Mouse (Mus musculus): ENCODE measurements around the gene Ush2a.

GRCm38 (mm10) chr1:188527451-188527850 lies 265.6 kb downstream of the Ush2a start:
- TF ChIP-seq POLR2A (IDR thresholded peaks at IDR 0.05; ENCODE audit: insufficient read length, low read depth), result no peak
- no peak for TF ChIP-seq MAX (IDR thresholded peaks at IDR 0.05; ENCODE audit: low read depth)
- TF ChIP-seq USF1 (IDR thresholded peaks at IDR 0.05; ENCODE audit: low read depth), result no peak
- no peak for TF ChIP-seq SRF (IDR thresholded peaks at IDR 0.05; ENCODE audit: control insufficient read depth, insufficient read length, low read depth)
- no peak for TF ChIP-seq TCF12 (IDR thresholded peaks at IDR 0.05; ENCODE audit: insufficient read depth, poor library complexity, severe bottlenecking)
- no peak for TF ChIP-seq MYOD1 (IDR thresholded peaks at IDR 0.05; ENCODE audit: control insufficient read depth in 1 of 3, insufficient read length in 2 of 3, low read depth in 2 of 3)
- TF ChIP-seq POLR2AphosphoS2 (IDR thresholded peaks at IDR 0.05; ENCODE audit: insufficient read length, low read depth), result no peak
- TF ChIP-seq MYOG (IDR thresholded peaks at IDR 0.05; ENCODE audit: control insufficient read depth in 1 of 3, insufficient read depth in 1 of 3, insufficient read length in 2 of 3, low read depth in 2 of 3), result no peak
- TF ChIP-seq TCF3 (IDR thresholded peaks at IDR 0.05; ENCODE audit: insufficient read length, low read depth), result no peak

Measured in myocyte (in vitro differentiated cells).